9 mouse cellular contexts compared by ENCODE assay signal in genomic region chr8:46559428-46559827, GRCm38 (mm10). TPM values are rescaled to one million over a fixed set of nuclear protein-coding genes. Genes with fewer than 3 reads are reported as not detected.
DNase-seq lines count a peak whose midpoint lies in the region; ATAC-seq and TF ChIP-seq lines count a peak whose summit lies in the region.
"Had no signal": no experiment of that assay in that cellular context is flagged by ENCODE, and none has a peak within 500 bp of the region (broad histone marks: within the 10 kb centered on the region; RNA-seq: fewer than 3 reads in every experiment).

No protein-coding gene starts in this region.

- no peaks in the 10 kb centered on the region for H3K27me3 ChIP-seq in hindbrain, postnatal 0 days (ENCODE audit: insufficient read depth, low read length)
- no peaks in the 10 kb centered on the region for H3K27me3 ChIP-seq in hindbrain, embryonic 13.5 days
- no peaks in the 10 kb centered on the region for H3K27me3 ChIP-seq in ES-Bruce4 (ENCODE audit: control insufficient read depth, insufficient read depth, low read length, poor library complexity, severe bottlenecking)
- H3K27me3 ChIP-seq: embryonic facial prominence, embryonic 13.5 days had no signal

- 83% methylated on average over 6 of the region's 6 CpGs for WGBS in hindbrain, postnatal 0 days
- WGBS in hindbrain, embryonic 13.5 days: 82% methylated on average over 6 of the region's 6 CpGs

- no peak overlapping the region for H3K27ac ChIP-seq in hindbrain, postnatal 0 days
- H3K27ac ChIP-seq in hindbrain, embryonic 13.5 days: no peak overlapping the region
- H3K27ac ChIP-seq in ES-Bruce4 (ENCODE audit: insufficient read depth, low read length): no peak overlapping the region
- no peak overlapping the region for H3K27ac ChIP-seq in embryonic fibroblast, embryonic 13.5 days (ENCODE audit: insufficient read depth, low read length)
- H3K27ac ChIP-seq: embryonic facial prominence, embryonic 13.5 days had no signal

- H3K9me3 ChIP-seq in hindbrain, postnatal 0 days (ENCODE audit: low read length): no peaks in the 10 kb centered on the region
- H3K9me3 ChIP-seq in hindbrain, embryonic 13.5 days: no peaks in the 10 kb centered on the region
- H3K9me3 ChIP-seq in ES-Bruce4 (replicated peaks; ENCODE audit: control insufficient read depth, insufficient read depth, low read length, poor library complexity, severe bottlenecking): no peaks in the 10 kb centered on the region
- H3K9me3 ChIP-seq: embryonic facial prominence, embryonic 13.5 days had no signal

- no peak overlapping the region for H3K4me3 ChIP-seq in hindbrain, postnatal 0 days (ENCODE audit: low read length)
- no peak overlapping the region for H3K4me3 ChIP-seq in hindbrain, embryonic 13.5 days
- H3K4me3 ChIP-seq in ES-Bruce4 (ENCODE audit: low read depth, low read length): no peak overlapping the region
- H3K4me3 ChIP-seq in embryonic fibroblast, embryonic 13.5 days (ENCODE audit: insufficient read depth, low read length): no peak overlapping the region
- H3K4me3 ChIP-seq: embryonic facial prominence, embryonic 13.5 days had no signal

- TF ChIP-seq EP300 in ES-Bruce4 (IDR thresholded peaks at IDR 0.05; ENCODE audit: insufficient read depth, low read depth, low read length): no peak

- no peak overlapping the region for H3K4me2 ChIP-seq in hindbrain, postnatal 0 days (ENCODE audit: low read depth, low read length)
- no peak overlapping the region for H3K4me2 ChIP-seq in hindbrain, embryonic 13.5 days
- H3K4me2 ChIP-seq: embryonic facial prominence, embryonic 13.5 days had no signal

- H3K9ac ChIP-seq in hindbrain, postnatal 0 days (replicated peaks; ENCODE audit: low read length): no peak overlapping the region
- no peak overlapping the region for H3K9ac ChIP-seq in hindbrain, embryonic 13.5 days
- H3K9ac ChIP-seq in ES-Bruce4 (ENCODE audit: low read depth, poor library complexity, severe bottlenecking): no peak overlapping the region
- H3K9ac ChIP-seq: embryonic facial prominence, embryonic 13.5 days had no signal

- H3K36me3 ChIP-seq in hindbrain, postnatal 0 days (ENCODE audit: insufficient read depth, low read length): no peaks in the 10 kb centered on the region
- H3K36me3 ChIP-seq in hindbrain, embryonic 13.5 days: peaks cover 21% of the 10 kb centered on the region
- peaks cover 24% of the 10 kb centered on the region for H3K36me3 ChIP-seq in ES-Bruce4 (ENCODE audit: control insufficient read depth, insufficient read depth, low read length, poor library complexity, severe bottlenecking)

- no peak for ATAC-seq in hindbrain, postnatal 0 days
- ATAC-seq in hindbrain, embryonic 13.5 days (ENCODE audit: low FRiP score): no peak
- no peak for ATAC-seq in erythroblast, adult 5-6 weeks (replicated peaks; ENCODE audit: low FRiP score, poor library complexity, severe bottlenecking)

- peak; percentile 58 for TF ChIP-seq CTCF in hindbrain, postnatal 0 days (IDR thresholded peaks at IDR 0.05; ENCODE audit: low read depth)
- TF ChIP-seq CTCF in ES-Bruce4 (IDR thresholded peaks at IDR 0.05; ENCODE audit: low read depth, low read length): peak; percentile 80
- TF ChIP-seq CTCF in embryonic fibroblast, embryonic 13.5 days (IDR thresholded peaks at IDR 0.05; ENCODE audit: borderline replicate concordance, insufficient read depth, low read length): peak; percentile 63; the same call in 1 of the 2 replicates

- H3K4me1 ChIP-seq in hindbrain, postnatal 0 days (ENCODE audit: insufficient read depth, low read length): no peaks in the 10 kb centered on the region
- no peaks in the 10 kb centered on the region for H3K4me1 ChIP-seq in hindbrain, embryonic 13.5 days (replicated peaks)
- H3K4me1 ChIP-seq in ES-Bruce4 (ENCODE audit: control insufficient read depth, insufficient read depth, low read length): no peaks in the 10 kb centered on the region
- no peaks in the 10 kb centered on the region for H3K4me1 ChIP-seq in embryonic fibroblast, embryonic 13.5 days (ENCODE audit: control insufficient read depth, insufficient read depth, low read length)
- H3K4me1 ChIP-seq: embryonic facial prominence, embryonic 13.5 days had no signal

- no peak for TF ChIP-seq POLR2A in ES-Bruce4 (IDR thresholded peaks at IDR 0.05; ENCODE audit: insufficient read depth, low read length)
- no peak for TF ChIP-seq POLR2A in embryonic fibroblast, embryonic 13.5 days (IDR thresholded peaks at IDR 0.05; ENCODE audit: low read depth, low read length)

- peak; percentile 59 for DNase-seq in hindbrain, postnatal 0 days (ENCODE audit: low spot score)
- DNase-seq in 3T3-L1 (ENCODE audit: low read depth, low spot score): peak; percentile 55
- peak; percentile 48 for DNase-seq in retina, postnatal 1 day
- DNase-seq in urinary bladder, postnatal 10 days (ENCODE audit: low spot score): no peak

RNA-seq across cellular contexts. Expression of gene Cenpu, which starts 7.6 kb away (rescaled TPM):
- total RNA-seq in hindbrain, postnatal 0 days (2014; rRNA removed): 2.2 and 6.0 TPM in 2 replicates
- polyA plus RNA-seq in hindbrain, postnatal 0 days (2015; fragmentation: Nextera tagmentation; extraction: Ambion mirVana): 7.5 and 8.0 TPM in 2 replicates
- polyA plus RNA-seq in hindbrain, embryonic 13.5 days (2015; fragmentation: Nextera tagmentation; extraction: Ambion mirVana): 7.2 and 9.4 TPM in 2 replicates
- 56.9 and 69.6 TPM in 2 replicates for polyA plus RNA-seq in ES-Bruce4 (2011; ENCODE audit: insufficient read depth, insufficient read length, low read depth, missing spikeins)
- 13.5 and 14.0 TPM in 2 replicates for polyA plus RNA-seq in embryonic fibroblast, embryonic 13.5 days (2011; ENCODE audit: insufficient read length, low read depth, missing spikeins)
- total RNA-seq in erythroblast, adult 5-6 weeks (2015; ENCODE audit: low replicate concordance): 6.5 and 19.4 TPM in 2 replicates
- total RNA-seq in erythroblast, adult 5-6 weeks (2017; ENCODE audit: low replicate concordance): 30.5 and 31.9 TPM in 2 replicates

RNA-seq across cellular contexts. Expression of gene Primpol, which starts 57.6 kb away (rescaled TPM):
- 2.8 and 4.0 TPM in 2 replicates for total RNA-seq in hindbrain, postnatal 0 days (2014; rRNA removed)
- 4.8 and 4.9 TPM in 2 replicates for polyA plus RNA-seq in hindbrain, postnatal 0 days (2015; fragmentation: Nextera tagmentation; extraction: Ambion mirVana)
- 6.9 and 9.8 TPM in 2 replicates for polyA plus RNA-seq in hindbrain, embryonic 13.5 days (2015; fragmentation: Nextera tagmentation; extraction: Ambion mirVana)
- polyA plus RNA-seq in ES-Bruce4 (2011; ENCODE audit: insufficient read depth, insufficient read length, low read depth, missing spikeins): 53.4 and 64.2 TPM in 2 replicates
- polyA plus RNA-seq in embryonic fibroblast, embryonic 13.5 days (2011; ENCODE audit: insufficient read length, low read depth, missing spikeins): 19.9 and 20.5 TPM in 2 replicates
- total RNA-seq in erythroblast, adult 5-6 weeks (2015; ENCODE audit: low replicate concordance): 3.8 and 15.2 TPM in 2 replicates
- 3.8 and 14.0 TPM in 2 replicates for total RNA-seq in erythroblast, adult 5-6 weeks (2017; ENCODE audit: low replicate concordance)

RNA-seq across cellular contexts. Expression of gene Casp3, which starts 57.7 kb away (rescaled TPM):
- 87.8 and 92.0 TPM in 2 replicates for total RNA-seq in hindbrain, postnatal 0 days (2014; rRNA removed)
- 165 and 174 TPM in 2 replicates for polyA plus RNA-seq in hindbrain, postnatal 0 days (2015; fragmentation: Nextera tagmentation; extraction: Ambion mirVana)
- polyA plus RNA-seq in hindbrain, embryonic 13.5 days (2015; fragmentation: Nextera tagmentation; extraction: Ambion mirVana): 203 and 211 TPM in 2 replicates
- polyA plus RNA-seq in ES-Bruce4 (2011; ENCODE audit: insufficient read depth, insufficient read length, low read depth, missing spikeins): 96.0 and 99.9 TPM in 2 replicates
- 49.5 and 55.5 TPM in 2 replicates for polyA plus RNA-seq in embryonic fibroblast, embryonic 13.5 days (2011; ENCODE audit: insufficient read length, low read depth, missing spikeins)
- total RNA-seq in erythroblast, adult 5-6 weeks (2015; ENCODE audit: low replicate concordance): 18.4 and 31.5 TPM in 2 replicates
- 39.3 and 41.9 TPM in 2 replicates for total RNA-seq in erythroblast, adult 5-6 weeks (2017; ENCODE audit: low replicate concordance)
